Mouse (Mus musculus): ENCODE measurements around the gene Pik3ip1. TPM values are rescaled to one million over a fixed set of nuclear protein-coding genes. Genes with fewer than 3 reads are reported as not detected.

Gene Pik3ip1
- polyA plus RNA-seq (2012; rRNA removed) = 10.5 and 11.3 TPM in 2 replicates

DNA sequence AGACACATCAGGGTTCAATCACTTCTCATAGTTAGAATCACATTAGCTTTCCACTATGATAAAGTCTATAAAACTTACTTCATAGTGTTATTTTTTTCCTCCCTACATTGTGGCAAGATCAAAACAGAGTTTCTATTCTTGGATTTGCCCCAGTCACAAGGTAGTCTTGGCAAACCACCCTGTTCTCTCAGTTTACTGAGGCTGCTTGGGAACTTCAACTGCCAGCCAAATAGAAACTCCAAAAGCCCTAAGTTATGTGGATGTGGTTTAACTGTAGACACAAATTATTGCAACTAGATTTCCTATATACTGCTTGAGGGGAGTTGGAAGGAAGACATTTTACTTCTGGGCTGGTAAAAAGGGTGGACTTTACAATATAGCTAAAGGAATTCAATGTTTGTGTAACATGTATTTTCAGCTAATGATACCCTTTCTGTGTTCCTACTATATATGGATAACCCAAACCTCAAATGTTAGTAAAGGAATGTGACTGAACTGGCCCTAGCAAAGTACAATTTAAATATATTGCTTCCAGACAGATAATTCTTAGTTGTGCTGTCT, at the start of gene Pik3ip1:
Pik3ip1 (plus strand) TSS at position 511 of the 561 bp plus-strand sequence.

DNA sequence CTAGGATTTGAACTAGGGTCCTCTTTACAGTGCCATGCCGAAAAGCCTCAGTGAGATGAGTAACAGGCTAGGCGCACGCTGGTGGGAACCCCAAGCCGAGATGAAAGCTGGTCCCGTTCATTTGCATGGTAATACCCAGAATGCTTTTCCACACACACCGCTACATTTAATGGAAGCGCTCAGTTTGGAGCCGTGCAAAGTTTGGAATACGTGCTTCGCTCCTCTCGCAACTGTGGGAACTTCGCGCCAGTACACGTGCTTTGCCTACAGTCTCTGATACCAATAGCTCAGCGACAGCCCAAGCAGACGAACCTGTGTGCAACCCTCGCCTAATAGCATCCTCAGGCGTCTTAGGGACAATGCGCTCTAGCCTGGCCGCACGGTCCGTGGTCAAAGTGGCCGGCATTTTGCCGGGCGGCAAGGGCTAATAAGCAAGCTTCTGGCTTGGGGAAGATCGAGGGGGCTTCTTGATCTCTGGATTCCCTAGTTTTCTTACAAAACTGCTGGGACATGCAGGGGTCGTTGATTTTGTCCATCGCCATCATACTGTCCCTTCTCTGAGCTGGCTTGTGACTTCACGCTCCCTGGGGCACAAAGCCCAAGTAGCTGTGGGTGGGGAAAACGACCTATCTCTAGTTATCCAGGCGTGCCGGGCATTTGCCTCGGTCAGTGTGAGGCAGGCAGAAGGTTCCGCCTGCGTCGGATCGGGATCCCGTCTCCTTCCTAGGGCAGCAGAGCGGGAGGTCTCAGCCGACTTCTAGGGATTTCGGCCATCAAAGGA, 41.5 kb upstream of the Pik3ip1 start, which contains the start of gene Patz1:
Patz1 (plus strand) TSS at position 354 of the 781 bp plus-strand sequence.

Other genes starting within 250 kb of the Pik3ip1 start
- gene Sfi1, start 136.9 kb upstream of the Pik3ip1 start, polyA plus RNA-seq (2012; rRNA removed) = 19.7 and 24.4 TPM in 2 replicates
- gene Eif4enif1, start 128.0 kb upstream of the Pik3ip1 start, polyA plus RNA-seq (2012; rRNA removed) = 75.3 and 91.2 TPM in 2 replicates
- gene Drg1, start 64.0 kb upstream of the Pik3ip1 start, polyA plus RNA-seq (2012; rRNA removed) = 125 TPM in 2 replicates
- gene Patz1, start 41.5 kb upstream of the Pik3ip1 start, polyA plus RNA-seq (2012; rRNA removed) = 88.9 and 120 TPM in 2 replicates
- gene Limk2, start 78.8 kb downstream of the Pik3ip1 start, polyA plus RNA-seq (2012; rRNA removed) = 65.6 and 82.6 TPM in 2 replicates
- 21.6 and 34.7 TPM in 2 replicates for gene Rnf185, start 122.0 kb downstream of the Pik3ip1 start, polyA plus RNA-seq (2012; rRNA removed)
- gene Pla2g3, start 157.9 kb downstream of the Pik3ip1 start, polyA plus RNA-seq (2012; rRNA removed) = 0.94 and 1.3 TPM in 2 replicates
- gene Inpp5j, start 174.4 kb downstream of the Pik3ip1 start, polyA plus RNA-seq (2012; rRNA removed) = 0.11 and 0.30 TPM in 2 replicates
- gene Selenom, start 184.3 kb downstream of the Pik3ip1 start, polyA plus RNA-seq (2012; rRNA removed) = 52.7 and 61.2 TPM in 2 replicates
- gene Smtn, start 210.2 kb downstream of the Pik3ip1 start, polyA plus RNA-seq (2012; rRNA removed) = 20.8 and 24.4 TPM in 2 replicates